Mouse (Mus musculus): Measurements from ENCODE around the gene Pdlim5. TPM values are rescaled to one million over a fixed set of nuclear protein-coding genes. Genes with fewer than 3 reads are reported as not detected.

The Pdlim5 gene
- polyA plus RNA-seq, 1 experiment from 2014 or later: 15.6 TPM

GRCm38 (mm10) chr3:142390288-142390687 is 5.2 kb downstream of the Pdlim5 start:
- no peaks in the 10 kb centered on the region for H3K36me3 ChIP-seq (ENCODE audit: control insufficient read depth, insufficient read depth, low read length)
- DNase-seq (ENCODE audit: low spot score) (no peak), ATAC-seq (ENCODE audit: insufficient number of reproducible peaks, low FRiP score, low TSS enrichment, low read depth) (no peak)
- no peak overlapping the region for H3K27ac ChIP-seq (replicated peaks; ENCODE audit: low read depth, low read length)
- H3K4me2 ChIP-seq (ENCODE audit: low read depth, severe bottlenecking): no peak overlapping the region
- WGBS: 60% methylated on average over 2 of the region's 2 CpGs
- 0 out of 2 replicates have a peak, but pooled peaks cover 6% of the 10 kb centered on the region for H3K27me3 ChIP-seq (ENCODE audit: control insufficient read depth, insufficient read depth, low read length)
- H3K9ac ChIP-seq (ENCODE audit: low read length): no peak overlapping the region
- H3K4me3 ChIP-seq (ENCODE audit: low read depth, low read length): no peak overlapping the region
- no peaks in the 10 kb centered on the region for H3K9me3 ChIP-seq (ENCODE audit: control insufficient read depth, low read length)
- H3K4me1 ChIP-seq (ENCODE audit: control insufficient read depth, insufficient read depth, low read length): 0 out of 2 replicates have a peak, but pooled peaks cover 3% of the 10 kb centered on the region

DNA sequence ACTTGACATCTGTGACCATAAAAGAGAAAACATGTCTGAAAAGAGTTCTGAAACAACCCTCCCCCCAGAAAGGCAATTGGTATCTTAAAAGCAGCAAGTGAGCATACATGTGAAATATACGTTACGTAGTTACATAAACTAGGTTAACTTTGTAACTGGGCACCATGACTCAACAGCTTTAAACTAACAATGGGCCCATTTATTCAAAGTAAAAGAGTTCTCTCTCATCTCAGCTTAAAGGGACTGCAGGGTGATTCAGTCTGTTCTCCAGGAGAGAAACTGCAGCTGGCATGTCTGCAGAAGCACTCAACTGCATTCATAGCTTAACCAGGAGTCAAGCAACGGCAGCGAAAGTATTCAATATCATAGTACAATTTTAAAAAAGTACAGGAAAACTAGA is 7.3 kb downstream of the Pdlim5 start:
- H3K4me2 ChIP-seq (ENCODE audit: low read depth, severe bottlenecking): no peak overlapping the region
- H3K9me3 ChIP-seq (ENCODE audit: control insufficient read depth, low read length): no peaks in the 10 kb centered on the region
- no peaks in the 10 kb centered on the region for H3K36me3 ChIP-seq (ENCODE audit: control insufficient read depth, insufficient read depth, low read length)
- H3K27me3 ChIP-seq (ENCODE audit: control insufficient read depth, insufficient read depth, low read length): no peaks in the 10 kb centered on the region
- H3K4me3 ChIP-seq (ENCODE audit: low read depth, low read length): no peak overlapping the region
- ATAC-seq (ENCODE audit: insufficient number of reproducible peaks, low FRiP score, low TSS enrichment, low read depth) (no peak), DNase-seq (ENCODE audit: low spot score) (no peak)
- 67% methylated on average over 4 of the region's 4 CpGs for WGBS
- no peak overlapping the region for H3K27ac ChIP-seq (replicated peaks; ENCODE audit: low read depth, low read length)
- H3K9ac ChIP-seq (ENCODE audit: low read length): no peak overlapping the region
- 0 out of 2 replicates have a peak, but pooled peaks cover 3% of the 10 kb centered on the region for H3K4me1 ChIP-seq (ENCODE audit: control insufficient read depth, insufficient read depth, low read length)

DNA sequence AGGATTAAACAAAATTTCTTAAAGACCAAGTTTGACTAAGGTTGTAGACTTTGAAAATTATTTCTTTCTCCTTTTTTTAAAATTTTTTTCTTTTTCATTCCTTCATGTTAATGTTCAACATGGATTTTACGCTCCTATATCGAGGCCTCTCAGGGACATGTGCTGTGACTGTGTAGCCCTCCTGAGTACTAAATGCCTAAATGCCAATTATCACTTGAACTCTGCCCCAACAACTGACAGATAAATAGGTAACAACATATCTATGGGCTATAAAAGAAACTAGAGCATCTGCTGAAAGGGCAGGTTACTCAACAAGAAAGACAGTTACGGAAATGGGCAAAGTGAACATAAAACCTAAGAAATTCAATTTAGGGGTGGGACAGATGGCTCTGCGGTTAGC is 9.0 kb downstream of the Pdlim5 start:
- H3K27me3 ChIP-seq (ENCODE audit: control insufficient read depth, insufficient read depth, low read length): no peaks in the 10 kb centered on the region
- H3K4me1 ChIP-seq (ENCODE audit: control insufficient read depth, insufficient read depth, low read length): 0 out of 2 replicates have a peak, but pooled peaks cover 3% of the 10 kb centered on the region
- no peak overlapping the region for H3K4me3 ChIP-seq (ENCODE audit: low read depth, low read length)
- WGBS: 83% methylated on average over 4 of the region's 4 CpGs
- ATAC-seq (ENCODE audit: insufficient number of reproducible peaks, low FRiP score, low TSS enrichment, low read depth) (no peak), DNase-seq (ENCODE audit: low spot score) (no peak)
- H3K36me3 ChIP-seq (ENCODE audit: control insufficient read depth, insufficient read depth, low read length): no peaks in the 10 kb centered on the region
- H3K9me3 ChIP-seq (ENCODE audit: control insufficient read depth, low read length): no peaks in the 10 kb centered on the region
- no peak overlapping the region for H3K27ac ChIP-seq (replicated peaks; ENCODE audit: low read depth, low read length)
- no peak overlapping the region for H3K9ac ChIP-seq (ENCODE audit: low read length)
- no peak overlapping the region for H3K4me2 ChIP-seq (ENCODE audit: low read depth, severe bottlenecking)

- ATAC-seq (ENCODE audit: insufficient number of reproducible peaks, low FRiP score, low TSS enrichment, low read depth) (no peak), DNase-seq (ENCODE audit: low spot score) (no peak)
- WGBS: 82% methylated on average over 2 of the region's 2 CpGs
These were observed 9.8 kb downstream of the Pdlim5 start for GRCm38 (mm10) chr3:142385690-142386089.

DNA sequence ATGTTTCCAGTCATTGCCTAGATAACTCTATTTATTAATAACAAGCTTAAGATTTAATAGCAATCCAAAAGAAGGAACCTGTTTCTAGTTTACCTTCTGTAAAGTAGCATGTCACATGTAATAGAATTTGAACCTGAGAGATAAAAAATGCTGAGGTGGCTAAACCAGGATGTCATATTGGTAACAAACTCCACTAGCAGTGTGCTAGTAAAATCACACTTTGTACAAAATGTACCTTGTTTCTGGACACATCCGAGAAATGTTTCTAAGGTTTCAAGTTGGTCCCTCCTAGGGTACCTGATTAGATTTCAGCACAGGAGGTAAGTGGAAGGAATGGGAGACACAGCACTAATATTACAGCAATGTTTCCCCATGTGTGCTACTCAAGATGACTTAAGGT is 18.9 kb downstream of the Pdlim5 start:
- Histone ChIP-seq H3K36me3 (ENCODE audit: control insufficient read depth, insufficient read depth, low read length) (no peaks in the 10 kb centered on the region), H3K27me3 (ENCODE audit: control insufficient read depth, insufficient read depth, low read length) (no peaks in the 10 kb centered on the region), H3K9me3 (ENCODE audit: control insufficient read depth, low read length) (no peaks in the 10 kb centered on the region), H3K27ac (replicated peaks; ENCODE audit: low read depth, low read length) (no peak overlapping the region), H3K9ac (ENCODE audit: low read length) (no peak overlapping the region), H3K4me3 (ENCODE audit: low read depth, low read length) (no peak overlapping the region), H3K4me1 (ENCODE audit: control insufficient read depth, insufficient read depth, low read length) (no peaks in the 10 kb centered on the region), H3K4me2 (ENCODE audit: low read depth, severe bottlenecking) (no peak overlapping the region)
- no peak for DNase-seq (ENCODE audit: low spot score)
- ATAC-seq (ENCODE audit: insufficient number of reproducible peaks, low FRiP score, low TSS enrichment, low read depth): no peak
- 77% methylated on average over 1 of the region's 1 CpGs for WGBS

More at GRCm38 (mm10) chr3:142385690-142386089, 9.8 kb downstream of the Pdlim5 start:
- Histone ChIP-seq H3K4me1 (ENCODE audit: control insufficient read depth, insufficient read depth, low read length) (0 out of 2 replicates have a peak, but pooled peaks cover 3% of the 10 kb centered on the region), H3K27me3 (ENCODE audit: control insufficient read depth, insufficient read depth, low read length) (no peaks in the 10 kb centered on the region), H3K9ac (ENCODE audit: low read length) (no peak overlapping the region), H3K4me2 (ENCODE audit: low read depth, severe bottlenecking) (no peak overlapping the region), H3K9me3 (ENCODE audit: control insufficient read depth, low read length) (no peaks in the 10 kb centered on the region), H3K27ac (replicated peaks; ENCODE audit: low read depth, low read length) (no peak overlapping the region), H3K36me3 (ENCODE audit: control insufficient read depth, insufficient read depth, low read length) (no peaks in the 10 kb centered on the region), H3K4me3 (ENCODE audit: low read depth, low read length) (no peak overlapping the region)

GRCm38 (mm10) chr3:142375106-142375505 is 20.4 kb downstream of the Pdlim5 start:
- WGBS: 14% methylated on average over 1 of the region's 1 CpGs
- ATAC-seq (ENCODE audit: insufficient number of reproducible peaks, low FRiP score, low TSS enrichment, low read depth): no peak

DNA sequence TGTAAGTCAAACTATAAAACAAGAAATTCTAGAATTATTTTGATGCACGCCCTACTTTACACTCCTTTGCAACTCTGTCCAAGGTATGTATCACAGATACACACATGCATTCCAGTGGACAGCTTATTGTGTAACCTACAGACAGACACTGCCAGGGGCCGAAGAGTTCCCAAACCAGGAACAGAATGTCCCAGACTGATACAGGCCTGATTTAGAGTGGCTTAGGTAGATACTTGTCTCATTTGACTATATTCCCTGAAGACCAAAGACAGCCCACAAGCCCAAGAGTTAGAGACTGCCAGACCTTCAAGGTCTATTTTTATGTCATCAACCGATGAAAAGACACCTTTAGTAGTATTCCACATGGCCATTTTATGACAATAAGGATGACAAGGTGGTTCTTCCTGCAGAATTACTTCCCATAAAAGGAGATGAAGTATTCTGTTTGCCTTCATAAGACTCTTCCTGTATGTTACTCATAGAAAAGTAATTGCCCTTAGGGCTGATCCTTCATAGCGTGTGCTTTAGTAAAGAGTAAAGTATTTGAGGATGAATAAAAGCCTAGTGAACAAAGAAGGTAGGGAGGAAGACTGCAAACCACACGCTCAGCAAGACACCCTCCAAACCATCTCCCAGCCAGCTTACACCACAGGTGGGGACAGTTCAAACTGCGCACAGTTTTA is 22.9 kb downstream of the Pdlim5 start:
- H3K4me3 ChIP-seq (ENCODE audit: low read depth, low read length): no peak overlapping the region
- ATAC-seq (ENCODE audit: insufficient number of reproducible peaks, low FRiP score, low TSS enrichment, low read depth) (no peak), DNase-seq (ENCODE audit: low spot score) (no peak)
- H3K36me3 ChIP-seq (ENCODE audit: control insufficient read depth, insufficient read depth, low read length): no peaks in the 10 kb centered on the region
- no peak overlapping the region for H3K9ac ChIP-seq (ENCODE audit: low read length)
- 75% methylated on average over 6 of the region's 6 CpGs for WGBS
- no peak overlapping the region for H3K27ac ChIP-seq (replicated peaks; ENCODE audit: low read depth, low read length)
- no peaks in the 10 kb centered on the region for H3K4me1 ChIP-seq (ENCODE audit: control insufficient read depth, insufficient read depth, low read length)
- H3K9me3 ChIP-seq (ENCODE audit: control insufficient read depth, low read length): no peaks in the 10 kb centered on the region
- no peaks in the 10 kb centered on the region for H3K27me3 ChIP-seq (ENCODE audit: control insufficient read depth, insufficient read depth, low read length)
- H3K4me2 ChIP-seq (ENCODE audit: low read depth, severe bottlenecking): no peak overlapping the region

More at GRCm38 (mm10) chr3:142375106-142375505, 20.4 kb downstream of the Pdlim5 start:
- no peak overlapping the region for H3K27ac ChIP-seq (replicated peaks; ENCODE audit: low read depth, low read length)
- H3K4me1 ChIP-seq (ENCODE audit: control insufficient read depth, insufficient read depth, low read length): no peaks in the 10 kb centered on the region
- no peaks in the 10 kb centered on the region for H3K9me3 ChIP-seq (ENCODE audit: control insufficient read depth, low read length)
- H3K9ac ChIP-seq (ENCODE audit: low read length): no peak overlapping the region
- H3K36me3 ChIP-seq (ENCODE audit: control insufficient read depth, insufficient read depth, low read length): no peaks in the 10 kb centered on the region
- no peak overlapping the region for H3K4me3 ChIP-seq (ENCODE audit: low read depth, low read length)
- H3K27me3 ChIP-seq (ENCODE audit: control insufficient read depth, insufficient read depth, low read length): no peaks in the 10 kb centered on the region
- no peak for DNase-seq (ENCODE audit: low spot score)
- H3K4me2 ChIP-seq (ENCODE audit: low read depth, severe bottlenecking): no peak overlapping the region

GRCm38 (mm10) chr3:142368411-142368810 is 27.1 kb downstream of the Pdlim5 start:
- Histone ChIP-seq H3K9me3 (ENCODE audit: control insufficient read depth, low read length) (no peaks in the 10 kb centered on the region), H3K4me1 (ENCODE audit: control insufficient read depth, insufficient read depth, low read length) (no peaks in the 10 kb centered on the region), H3K36me3 (ENCODE audit: control insufficient read depth, insufficient read depth, low read length) (no peaks in the 10 kb centered on the region), H3K4me3 (ENCODE audit: low read depth, low read length) (no peak overlapping the region), H3K27me3 (ENCODE audit: control insufficient read depth, insufficient read depth, low read length) (no peaks in the 10 kb centered on the region), H3K9ac (ENCODE audit: low read length) (no peak overlapping the region), H3K4me2 (ENCODE audit: low read depth, severe bottlenecking) (no peak overlapping the region), H3K27ac (replicated peaks; ENCODE audit: low read depth, low read length) (no peak overlapping the region)
- DNase-seq (ENCODE audit: low spot score) (no peak), ATAC-seq (ENCODE audit: insufficient number of reproducible peaks, low FRiP score, low TSS enrichment, low read depth) (no peak)
- 82% methylated on average over 9 of the region's 9 CpGs for WGBS

DNA sequence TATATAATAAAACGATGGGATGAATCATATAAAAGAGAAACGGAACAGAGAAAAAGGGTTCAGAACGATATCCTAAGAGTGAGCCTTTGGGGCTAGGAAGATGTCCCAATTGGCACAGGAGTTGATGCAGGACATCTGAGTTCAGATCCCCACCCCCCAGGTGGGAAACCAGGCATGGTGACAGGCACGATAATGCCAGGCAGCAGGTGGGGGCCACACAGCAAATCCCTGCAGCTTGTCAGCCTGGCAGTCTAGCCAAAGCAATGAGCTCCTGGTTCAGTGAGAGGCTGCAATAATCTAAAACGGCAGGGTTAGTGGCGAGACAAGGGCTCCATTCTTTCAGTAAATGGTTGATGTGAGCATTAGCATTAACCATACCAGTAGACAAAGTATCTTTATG is 33.4 kb downstream of the Pdlim5 start:
- Histone ChIP-seq H3K4me2 (ENCODE audit: low read depth, severe bottlenecking) (no peak overlapping the region), H3K27me3 (ENCODE audit: control insufficient read depth, insufficient read depth, low read length) (no peaks in the 10 kb centered on the region), H3K4me3 (ENCODE audit: low read depth, low read length) (no peak overlapping the region), H3K27ac (replicated peaks; ENCODE audit: low read depth, low read length) (no peak overlapping the region), H3K9ac (ENCODE audit: low read length) (no peak overlapping the region), H3K36me3 (ENCODE audit: control insufficient read depth, insufficient read depth, low read length) (no peaks in the 10 kb centered on the region), H3K9me3 (ENCODE audit: control insufficient read depth, low read length) (no peaks in the 10 kb centered on the region), H3K4me1 (ENCODE audit: control insufficient read depth, insufficient read depth, low read length) (no peaks in the 10 kb centered on the region)
- DNase-seq (ENCODE audit: low spot score) (no peak), ATAC-seq (ENCODE audit: insufficient number of reproducible peaks, low FRiP score, low TSS enrichment, low read depth) (no peak)
- WGBS: 74% methylated on average over 6 of the region's 6 CpGs

Measured in limb, embryonic 11.5 days (tissue).